Mouse (Mus musculus): ENCODE data around the gene Bik. TPM values are rescaled to one million over a fixed set of nuclear protein-coding genes. Genes with fewer than 3 reads are reported as not detected.

Bik gene
- polyA plus RNA-seq, 1 experiment from 2014 or later: 11.0 TPM

DNA sequence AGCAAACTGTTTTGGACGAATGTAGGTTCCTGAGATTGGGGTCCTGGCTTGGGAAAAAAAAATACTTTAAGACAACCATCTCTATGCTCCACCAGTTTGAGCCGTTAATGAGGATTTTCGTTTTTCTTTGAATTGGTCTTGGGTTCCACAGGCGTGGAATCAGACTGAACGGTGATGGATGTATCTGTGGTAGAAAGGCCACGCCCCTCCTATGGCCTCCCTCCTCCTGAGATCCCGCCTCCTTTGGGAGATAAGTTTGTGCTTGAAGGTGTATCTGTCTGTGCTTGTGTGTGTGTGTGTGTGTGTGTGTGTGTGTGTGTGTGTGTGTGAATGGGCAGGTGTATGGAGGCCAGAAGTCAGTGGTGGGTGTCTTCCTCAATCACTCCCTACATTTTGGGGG is 5.9 kb downstream of the Bik start:
- no peaks in the 10 kb centered on the region for H3K9me3 ChIP-seq (replicated peaks)
- no peak overlapping the region for H3K4me3 ChIP-seq (replicated peaks)
- H3K36me3 ChIP-seq: no peaks in the 10 kb centered on the region
- no peak for ATAC-seq (replicated peaks; ENCODE audit: low FRiP score)
- peaks cover 41% of the 10 kb centered on the region for H3K4me1 ChIP-seq
- H3K9ac ChIP-seq: no peak overlapping the region
- 70% methylated on average over 7 of the region's 7 CpGs for WGBS
- peaks cover 7% of the 10 kb centered on the region for H3K27me3 ChIP-seq
- no peak overlapping the region for H3K4me2 ChIP-seq
- no peak overlapping the region for H3K27ac ChIP-seq

DNA sequence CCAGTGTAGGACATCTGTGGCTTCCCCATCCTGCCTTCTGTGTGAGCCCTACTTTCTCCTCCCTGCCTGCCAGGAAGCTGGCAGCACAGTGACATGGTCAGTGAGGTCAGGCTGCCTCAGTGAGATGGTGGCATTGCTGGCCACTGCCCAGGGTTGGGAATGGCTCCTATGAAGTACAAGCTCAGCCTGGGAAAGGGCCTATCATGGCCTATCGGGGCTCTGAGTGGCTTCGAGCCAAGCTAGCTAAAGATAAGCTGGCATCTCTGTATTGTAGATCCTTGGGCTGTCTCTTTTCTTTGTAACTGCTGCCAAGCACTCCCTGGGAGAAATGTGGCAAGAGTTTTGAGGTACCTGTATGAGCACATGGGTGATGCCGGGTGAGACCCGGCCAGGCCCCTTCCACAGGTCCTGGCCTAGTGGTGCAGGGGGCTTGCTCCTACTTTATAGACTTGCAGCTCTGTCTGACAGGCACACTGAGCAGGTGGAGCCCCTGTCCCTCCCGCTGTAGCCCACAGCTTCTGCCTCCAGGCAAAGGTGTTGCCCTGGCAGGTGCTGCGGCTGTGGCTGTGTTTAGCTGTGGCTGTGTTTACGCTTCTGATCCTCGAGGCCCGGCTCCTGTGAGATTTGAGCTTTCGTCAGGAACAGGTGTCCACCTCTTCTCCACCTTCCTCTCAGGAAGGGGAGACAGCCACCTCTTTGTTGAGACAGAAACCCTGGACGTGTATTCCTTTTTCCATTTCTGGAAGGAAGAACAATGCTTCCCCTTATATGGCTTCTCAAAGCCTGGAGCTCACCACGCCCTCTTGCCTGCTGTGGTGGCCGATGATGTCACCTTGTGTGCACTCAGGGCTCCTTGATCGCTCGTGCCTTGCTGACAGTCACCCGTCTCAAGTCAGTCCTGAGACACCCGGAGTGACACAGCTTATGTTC is 8.6 kb downstream of the Bik start:
- no peaks in the 10 kb centered on the region for H3K27me3 ChIP-seq
- WGBS: 72% methylated on average over 17 of the region's 17 CpGs
- H3K4me3 ChIP-seq (replicated peaks): no peak overlapping the region
- no peak overlapping the region for H3K9ac ChIP-seq
- H3K9me3 ChIP-seq (replicated peaks): no peaks in the 10 kb centered on the region
- H3K36me3 ChIP-seq: no peaks in the 10 kb centered on the region
- H3K4me2 ChIP-seq: no peak overlapping the region
- ATAC-seq (replicated peaks; ENCODE audit: low FRiP score): no peak
- 0 out of 2 replicates have a peak overlapping the region, but pooled peaks have one; percentile 37 for H3K27ac ChIP-seq
- H3K4me1 ChIP-seq: peaks cover 27% of the 10 kb centered on the region

DNA sequence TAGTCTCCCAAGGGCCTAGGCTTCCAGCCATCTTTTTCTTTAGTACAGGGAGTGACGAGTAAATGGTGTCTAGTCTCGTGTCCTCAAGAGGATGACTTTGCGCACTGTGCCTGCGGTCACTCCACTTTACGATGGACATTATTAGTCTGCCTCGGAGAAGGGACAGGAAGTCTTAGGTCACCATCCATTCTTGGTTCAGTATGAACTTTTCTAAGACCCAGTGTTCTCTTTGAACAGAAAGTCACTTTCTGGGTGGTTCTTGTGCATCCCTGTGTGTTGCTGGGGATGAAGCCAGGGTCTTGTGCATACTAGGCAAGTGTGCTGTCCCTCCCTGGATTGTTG is 9.2 kb downstream of the Bik start:
- Histone ChIP-seq H3K9me3 (replicated peaks) (no peaks in the 10 kb centered on the region), H3K4me2 (no peak overlapping the region), H3K27ac (no peak overlapping the region), H3K4me1 (peaks cover 24% of the 10 kb centered on the region), H3K27me3 (no peaks in the 10 kb centered on the region), H3K9ac (no peak overlapping the region), H3K4me3 (replicated peaks) (no peak overlapping the region), H3K36me3 (no peaks in the 10 kb centered on the region)
- 65% methylated on average over 6 of the region's 6 CpGs for WGBS
- ATAC-seq (replicated peaks; ENCODE audit: low FRiP score): no peak

DNA sequence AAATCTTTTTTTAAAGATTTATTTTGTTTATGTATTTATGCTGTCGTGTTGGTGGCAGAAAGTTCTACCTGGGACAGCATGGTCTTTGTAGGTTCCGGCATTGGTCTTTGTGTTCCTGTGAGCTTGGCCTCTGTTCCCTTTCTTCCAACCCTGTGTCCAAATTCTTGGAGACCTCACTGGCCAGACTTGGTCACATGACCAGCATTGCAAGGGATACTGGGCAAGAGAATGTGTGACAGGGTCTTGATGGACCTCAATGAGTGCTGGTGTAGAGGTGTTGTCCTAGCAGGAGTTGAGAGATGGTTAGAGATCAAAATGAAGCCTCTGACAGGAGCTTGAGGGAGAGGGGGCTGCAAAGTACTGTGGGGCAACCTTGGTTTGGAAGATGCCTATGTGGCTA is 12.2 kb downstream of the Bik start:
- Histone ChIP-seq H3K4me3 (replicated peaks) (no peak overlapping the region), H3K9me3 (replicated peaks) (no peaks in the 10 kb centered on the region), H3K4me1 (peaks cover 21% of the 10 kb centered on the region), H3K36me3 (no peaks in the 10 kb centered on the region), H3K9ac (no peak overlapping the region), H3K4me2 (no peak overlapping the region), H3K27me3 (no peaks in the 10 kb centered on the region), H3K27ac (no peak overlapping the region)
- no peak for ATAC-seq (replicated peaks; ENCODE audit: low FRiP score)
- WGBS: 92% methylated on average over 2 of the region's 2 CpGs

DNA sequence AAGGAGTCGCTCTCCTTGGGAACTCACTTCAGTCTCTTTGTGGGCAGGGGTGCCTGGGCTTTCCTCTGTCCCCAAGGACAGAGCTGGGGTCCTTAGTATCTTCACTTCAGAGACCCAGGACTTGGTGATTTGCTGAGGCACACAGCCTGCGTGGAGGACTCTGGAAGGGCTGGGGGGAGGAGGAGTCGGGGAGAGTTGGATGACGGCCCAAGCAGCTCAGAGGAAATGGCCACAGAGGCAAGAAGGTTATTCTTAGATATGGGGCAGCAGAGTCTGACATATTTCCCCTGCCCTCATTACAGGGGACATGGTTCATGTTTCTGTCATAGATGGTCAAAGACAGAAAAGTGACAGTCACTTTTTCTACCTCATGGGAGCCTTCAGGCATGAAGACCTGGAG is 13.2 kb downstream of the Bik start:
- 48% methylated on average over 4 of the region's 4 CpGs for WGBS
- Histone ChIP-seq H3K4me2 (no peak overlapping the region), H3K9ac (no peak overlapping the region), H3K4me3 (replicated peaks) (no peak overlapping the region), H3K4me1 (peaks cover 21% of the 10 kb centered on the region), H3K9me3 (replicated peaks) (no peaks in the 10 kb centered on the region), H3K27me3 (no peaks in the 10 kb centered on the region), H3K36me3 (no peaks in the 10 kb centered on the region), H3K27ac (no peak overlapping the region)
- no peak for ATAC-seq (replicated peaks; ENCODE audit: low FRiP score)

DNA sequence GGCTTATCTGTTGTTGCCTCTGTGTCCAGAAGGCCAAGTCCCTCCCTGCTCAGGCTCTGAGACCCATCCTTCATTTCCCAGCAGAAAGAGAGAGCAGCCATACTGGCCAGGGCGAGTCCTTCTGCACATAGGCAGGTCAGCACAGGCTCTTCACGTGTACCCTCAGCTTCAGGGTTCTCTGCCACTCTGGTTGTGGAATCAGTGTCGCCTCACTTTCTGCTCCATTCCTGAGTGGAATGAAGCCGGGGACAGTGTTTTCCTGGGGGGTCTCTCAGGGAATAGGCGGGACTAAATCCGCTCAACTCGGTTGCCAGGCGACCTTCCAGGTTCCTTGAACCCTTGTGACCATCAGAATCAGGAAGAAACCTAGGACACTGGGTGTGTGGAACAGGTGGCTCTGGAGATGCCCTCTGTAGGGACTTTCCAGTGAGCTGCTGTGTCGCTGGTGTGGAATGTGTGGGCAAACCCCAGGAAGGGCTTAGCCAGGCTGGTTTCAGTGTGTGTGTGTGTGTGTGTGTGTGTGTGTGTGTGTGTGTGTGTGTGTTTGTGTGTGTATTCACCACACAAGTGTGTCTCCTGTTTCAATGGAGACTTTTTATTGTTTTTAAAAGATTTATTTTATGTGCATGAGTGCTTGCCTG is 15.1 kb downstream of the Bik start:
- Histone ChIP-seq H3K9me3 (replicated peaks) (no peaks in the 10 kb centered on the region), H3K27me3 (no peaks in the 10 kb centered on the region), H3K9ac (no peak overlapping the region), H3K4me3 (replicated peaks) (no peak overlapping the region), H3K4me1 (peaks cover 13% of the 10 kb centered on the region), H3K27ac (no peak overlapping the region), H3K4me2 (no peak overlapping the region), H3K36me3 (peaks cover 18% of the 10 kb centered on the region)
- no peak for ATAC-seq (replicated peaks; ENCODE audit: low FRiP score)
- WGBS: 79% methylated on average over 9 of the region's 9 CpGs

DNA sequence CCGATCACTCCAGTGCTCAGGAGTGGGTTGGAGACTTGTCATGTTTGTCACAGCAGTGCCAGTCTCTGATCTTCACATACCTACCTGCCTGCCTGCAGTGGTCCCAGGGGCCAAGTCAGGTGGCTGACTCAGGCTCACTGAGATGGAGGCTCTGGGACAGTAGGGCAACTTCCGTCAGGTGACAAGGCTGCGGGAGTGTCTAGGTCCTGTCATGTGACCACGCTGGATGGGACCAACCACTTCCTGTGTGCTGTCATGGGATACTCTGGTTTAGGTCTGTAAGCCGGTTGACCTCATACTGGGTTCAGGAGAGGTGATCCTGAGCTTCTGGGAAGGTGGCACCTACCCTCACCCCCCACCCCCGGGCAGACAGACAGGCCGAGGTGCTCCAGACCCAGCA is 19.4 kb downstream of the Bik start:
- WGBS: 90% methylated on average over 7 of the region's 7 CpGs
- H3K4me2 ChIP-seq: no peak overlapping the region
- ATAC-seq (replicated peaks; ENCODE audit: low FRiP score): no peak
- H3K36me3 ChIP-seq: peaks cover 60% of the 10 kb centered on the region
- H3K9me3 ChIP-seq (replicated peaks): no peaks in the 10 kb centered on the region
- H3K9ac ChIP-seq: no peak overlapping the region
- H3K27ac ChIP-seq: no peak overlapping the region
- no peaks in the 10 kb centered on the region for H3K27me3 ChIP-seq
- no peak overlapping the region for H3K4me3 ChIP-seq (replicated peaks)
- H3K4me1 ChIP-seq: no peaks in the 10 kb centered on the region

DNA sequence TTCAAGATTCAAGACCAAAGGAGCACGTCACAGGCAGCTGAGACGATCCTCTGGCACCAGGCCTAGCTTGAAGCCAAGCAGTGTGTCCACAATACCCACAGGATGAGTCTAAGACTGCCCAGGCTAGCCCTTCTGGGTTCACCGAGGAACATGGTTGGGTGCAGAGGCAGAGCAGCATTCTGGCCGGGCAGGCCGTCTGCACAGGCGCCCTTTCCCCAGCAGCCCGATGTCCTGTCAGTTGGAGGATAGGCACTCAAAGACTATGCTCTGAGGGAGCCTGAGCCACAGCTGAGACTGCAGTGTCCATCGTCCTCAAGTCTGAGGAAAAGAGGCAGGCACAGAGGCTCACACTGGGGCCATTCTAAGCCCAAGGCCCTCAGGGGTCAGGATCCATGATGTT is 20.5 kb downstream of the Bik start:
- 93% methylated on average over 8 of the region's 8 CpGs for WGBS

DNA sequence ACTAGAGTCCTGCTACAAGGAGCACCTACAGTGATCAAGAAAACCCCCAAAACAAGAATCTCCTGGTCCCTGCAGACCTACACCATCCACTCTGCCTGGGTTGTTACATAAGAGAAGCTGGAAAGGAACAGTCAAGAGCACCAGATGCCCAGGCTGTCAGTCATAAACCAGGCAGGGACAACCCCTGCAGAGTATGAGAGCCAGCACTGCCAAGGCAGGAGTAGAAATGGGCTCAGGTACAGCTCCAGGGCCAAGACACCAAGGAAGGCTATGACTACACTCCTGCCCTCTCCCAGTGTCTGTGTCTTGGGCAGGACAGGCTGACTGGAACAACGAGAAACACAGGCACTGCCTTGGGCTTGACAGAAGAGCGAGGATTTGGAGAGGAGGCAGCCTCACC is 23.5 kb downstream of the Bik start:
- H3K4me2 ChIP-seq: no peak overlapping the region
- no peak overlapping the region for H3K9ac ChIP-seq
- no peak overlapping the region for H3K4me3 ChIP-seq (replicated peaks)
- peaks cover 10% of the 10 kb centered on the region for H3K4me1 ChIP-seq
- H3K27ac ChIP-seq: no peak overlapping the region
- ATAC-seq (replicated peaks; ENCODE audit: low FRiP score): no peak
- no peaks in the 10 kb centered on the region for H3K9me3 ChIP-seq (replicated peaks)
- H3K27me3 ChIP-seq: no peaks in the 10 kb centered on the region
- H3K36me3 ChIP-seq: peaks cover 76% of the 10 kb centered on the region
- WGBS: 84% methylated on average over 2 of the region's 2 CpGs

More for the DNA sequence above, 20.5 kb downstream of the Bik start:
- Histone ChIP-seq H3K4me2 (no peak overlapping the region), H3K36me3 (peaks cover 70% of the 10 kb centered on the region), H3K27ac (no peak overlapping the region), H3K27me3 (no peaks in the 10 kb centered on the region), H3K4me1 (no peaks in the 10 kb centered on the region), H3K9ac (no peak overlapping the region), H3K9me3 (replicated peaks) (no peaks in the 10 kb centered on the region), H3K4me3 (replicated peaks) (no peak overlapping the region)
- ATAC-seq (replicated peaks; ENCODE audit: low FRiP score): no peak

DNA sequence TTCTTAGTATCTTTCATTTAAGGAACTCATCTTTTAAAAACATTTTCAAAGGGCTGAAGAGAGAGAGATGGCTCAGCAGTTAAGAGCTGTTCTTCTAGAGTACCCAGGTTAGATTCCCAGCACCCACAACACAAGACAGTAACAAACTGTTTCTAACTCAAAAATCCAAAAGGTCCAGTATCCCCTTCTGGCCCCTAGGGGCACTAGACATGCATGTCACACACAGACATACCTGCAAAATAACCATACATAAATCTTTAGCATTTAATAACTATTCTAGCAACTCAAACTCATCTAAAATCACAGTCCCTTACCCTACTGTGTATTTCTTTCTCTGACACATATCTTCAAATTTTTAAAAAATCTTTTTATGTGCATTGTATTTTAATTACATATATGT is 27.2 kb downstream of the Bik start:
- Histone ChIP-seq H3K9ac (no peak overlapping the region), H3K4me3 (replicated peaks) (no peak overlapping the region), H3K4me2 (no peak overlapping the region), H3K27me3 (no peaks in the 10 kb centered on the region), H3K4me1 (peaks cover 14% of the 10 kb centered on the region), H3K9me3 (replicated peaks) (no peaks in the 10 kb centered on the region), H3K27ac (no peak overlapping the region), H3K36me3 (peaks cover 39% of the 10 kb centered on the region)
- ATAC-seq (replicated peaks; ENCODE audit: low FRiP score): no peak

DNA sequence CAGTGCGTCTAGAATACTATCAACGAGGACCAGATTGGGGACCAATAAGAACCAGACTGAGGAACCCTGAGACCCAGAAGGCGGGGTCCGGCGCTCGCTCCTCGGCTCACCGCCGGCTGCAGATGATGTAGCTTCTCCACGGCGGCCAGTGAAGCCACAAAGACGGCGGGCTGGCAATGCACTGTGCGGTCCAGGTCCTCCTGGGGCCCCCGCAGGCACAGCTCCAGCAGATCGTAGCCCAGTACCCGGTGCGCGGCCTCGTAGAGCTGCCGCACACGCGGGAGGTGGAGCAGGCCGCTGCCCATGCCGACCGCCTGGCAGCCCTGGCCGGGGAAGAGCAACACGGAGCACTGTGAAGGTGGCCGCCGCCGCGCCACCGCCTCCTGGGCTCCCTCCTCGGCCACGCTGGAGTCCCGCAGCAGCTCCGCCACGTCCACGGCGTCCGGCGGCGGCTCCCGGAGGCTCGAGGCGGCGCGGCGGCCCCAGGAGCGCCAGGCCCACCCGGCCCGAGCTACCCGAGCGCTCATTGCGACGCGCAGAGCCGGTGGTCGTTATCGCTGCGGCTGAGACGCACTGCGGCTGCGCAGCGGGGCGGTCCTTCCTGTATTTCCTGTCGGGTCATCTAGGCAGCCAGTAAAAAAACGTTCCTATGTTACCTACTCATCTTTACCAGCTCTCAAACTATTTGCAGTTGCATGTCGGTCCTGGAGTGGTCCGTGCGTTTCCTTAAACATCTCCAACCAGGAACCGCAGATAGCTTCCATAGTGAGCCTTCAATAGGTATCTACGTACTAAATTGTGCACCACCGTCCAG is 28.7 kb downstream of the Bik start:
- peaks cover 24% of the 10 kb centered on the region for H3K36me3 ChIP-seq
- H3K9ac ChIP-seq: peak overlapping the region; percentile 93
- no peaks in the 10 kb centered on the region for H3K9me3 ChIP-seq (replicated peaks)
- peak overlapping the region; percentile 94 for H3K27ac ChIP-seq
- under 1% methylated on average over 73 of the region's 74 CpGs for WGBS
- no peaks in the 10 kb centered on the region for H3K27me3 ChIP-seq
- H3K4me1 ChIP-seq: peaks cover 14% of the 10 kb centered on the region
- H3K4me3 ChIP-seq (replicated peaks): peak overlapping the region; percentile 90
- peak overlapping the region; percentile 87 for H3K4me2 ChIP-seq
- peak; percentile 85 for ATAC-seq (replicated peaks; ENCODE audit: low FRiP score)

DNA sequence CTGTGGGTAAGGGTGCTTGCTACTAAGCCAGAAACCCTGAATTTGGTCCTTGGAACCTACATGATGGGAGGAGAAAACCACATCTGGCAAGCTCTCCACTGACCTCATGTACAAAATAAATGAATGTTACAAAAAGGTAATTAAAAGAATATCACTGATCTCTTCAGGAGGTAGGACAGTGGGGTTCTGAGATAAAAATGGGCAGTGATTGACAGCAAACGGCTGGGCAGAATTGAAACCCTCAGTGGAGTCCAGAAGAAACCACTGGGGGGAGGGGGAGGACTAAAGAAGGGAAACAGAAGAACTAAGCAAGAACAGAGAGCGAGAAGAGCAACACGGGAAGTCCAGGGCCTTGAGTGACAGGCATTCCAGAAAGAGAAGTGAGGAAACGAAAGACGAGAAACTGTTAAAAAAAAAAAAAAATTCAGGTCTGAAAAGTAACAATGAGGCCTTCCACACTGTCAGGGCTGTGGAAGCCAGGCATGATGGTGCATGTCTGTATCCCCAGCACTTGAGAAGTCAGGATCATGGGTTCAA is 34.3 kb downstream of the Bik start:
- 63% methylated on average over 5 of the region's 5 CpGs for whole genome bisulfite sequencing

More for the DNA sequence above, 34.3 kb downstream of the Bik start:
- H3K27me3 ChIP-seq: no peaks in the 10 kb centered on the region
- no peak overlapping the region for H3K27ac ChIP-seq
- H3K9ac ChIP-seq: no peak overlapping the region
- no peak for ATAC-seq (replicated peaks; ENCODE audit: low FRiP score)
- H3K9me3 ChIP-seq (replicated peaks): no peaks in the 10 kb centered on the region
- peaks cover 16% of the 10 kb centered on the region for H3K4me1 ChIP-seq
- H3K4me2 ChIP-seq: no peak overlapping the region
- H3K4me3 ChIP-seq (replicated peaks): no peak overlapping the region
- no peaks in the 10 kb centered on the region for H3K36me3 ChIP-seq
